Mouse (Mus musculus) hindbrain, postnatal 0 days (tissue): Measurements from ENCODE around the gene D10Jhu81e. TPM values are rescaled to one million over a fixed set of nuclear protein-coding genes. Genes with fewer than 3 reads are reported as not detected.
"Not testable (repeated sequence)": the region's sequence is repeated elsewhere in the genome, so short reads cannot be mapped to it uniquely, and the experiment has no call there.

Source experiments
- ATAC-seq: fragments of 200-750 bp; cut with Nextera tagmentation; 2 replicates; pipeline ENCODE4 v1.8.0; 2017; ENCODE audit warnings: mild to moderate bottlenecking, moderate TSS enrichment, moderate library complexity
- DNase-seq: peaks from one replicate; pipeline ENCODE4 v3.0.0-alpha.2; 2015; ENCODE audit warnings: low spot score
- H3K27ac ChIP-seq: fragments of 300-500 bp; sonication (generic); 2 replicates; pipeline ENCODE4 v1.5.1; 2014; ENCODE audit warnings: mild to moderate bottlenecking
- H3K27me3 ChIP-seq: fragments of 300-500 bp; sonication (generic); 2 replicates; pipeline ENCODE4 v1.6.1; 2014; ENCODE audit warnings: low read length, mixed read lengths; ENCODE audit not compliant: insufficient read depth
- H3K36me3 ChIP-seq: fragments of 300-500 bp; sonication (generic); 2 replicates; pipeline ENCODE4 v1.6.1; 2014; ENCODE audit warnings: low read length, mixed read lengths; ENCODE audit not compliant: insufficient read depth
- H3K4me1 ChIP-seq: fragments of 300-500 bp; sonication (generic); 2 replicates; pipeline ENCODE4 v1.6.1; 2014; ENCODE audit warnings: antibody characterized with exemption, low read length, mixed read lengths; ENCODE audit not compliant: insufficient read depth
- H3K4me2 ChIP-seq: fragments of 300-500 bp; sonication (generic); 2 replicates; pipeline ENCODE4 v1.6.1; 2014; ENCODE audit warnings: low read depth, mild to moderate bottlenecking, low read length, moderate library complexity, mixed read lengths
- H3K4me3 ChIP-seq: fragments of 300-500 bp; sonication (generic); 2 replicates; pipeline ENCODE4 v1.5.1; 2014; ENCODE audit warnings: low read length
- H3K9ac ChIP-seq: fragments of 300-500 bp; sonication (generic); replicated peaks from 2 replicates; pipeline ENCODE4 v1.6.1; 2014; ENCODE audit warnings: mild to moderate bottlenecking, low read length, moderate library complexity, mixed read lengths
- H3K9me3 ChIP-seq: fragments of 300-500 bp; sonication (generic); 2 replicates; pipeline ENCODE4 v1.6.1; 2016; ENCODE audit warnings: low read length, mixed read lengths
- CTCF ChIP-seq: IDR thresholded peaks from 2 replicates; pipeline ENCODE4 v1.5.1; 2016; ENCODE audit warnings: antibody characterized with exemption, control low read depth, low read depth
- WGBS: fragments of 180-500 bp; shearing (Covaris S2); extraction: QIAGEN DNeasy Blood & Tissue Kit; methylation state at CpG from one replicate; pipeline ENCODE4 v1.1.7; 2014; 5-methylcytosine and 5-hydroxymethylcytosine counted together
- polyA plus RNA-seq: library from polyadenylated mRNA; unstranded; fragments of >200 nt; fragmentation: Nextera tagmentation; extraction: Ambion mirVana; gene quantifications from 2 replicates; pipeline ENCODE4 v1.2.1, GENCODE M21; 2015
- total RNA-seq: library from RNA; depleted of rRNA; stranded (reverse); fragments of >200 nt; gene quantifications from 2 replicates; pipeline ENCODE4 v1.2.3, GENCODE M21; 2014

D10Jhu81e gene
- total and polyA plus RNA-seq, 2 experiments from 2014 or later = 32.2 to 110 TPM

GRCm38 (mm10) chr10:78129998-78130397 is 39.6 kb downstream of the D10Jhu81e start:
- H3K9me3 ChIP-seq = no peaks in the 10 kb centered on the region
- ATAC-seq (no peak), DNase-seq (no peak)
- H3K4me1 ChIP-seq = 0 out of 2 replicates have a peak, but pooled peaks cover under 1% of the 10 kb centered on the region
- H3K9ac ChIP-seq = no peak overlapping the region
- no peak for TF ChIP-seq CTCF
- H3K4me2 ChIP-seq = no peak overlapping the region
- H3K4me3 ChIP-seq = no peak overlapping the region
- no peaks in the 10 kb centered on the region for H3K27me3 ChIP-seq
- no peaks in the 10 kb centered on the region for H3K36me3 ChIP-seq
- 86% methylated on average over 4 of the region's 4 CpGs for WGBS
- no peak overlapping the region for H3K27ac ChIP-seq

- DNase-seq (peak; percentile 67), ATAC-seq (no peak)
- H3K4me2 ChIP-seq = no peak overlapping the region
Measured at GRCm38 (mm10) chr10:78129423-78129822, 40.2 kb downstream of the D10Jhu81e start.

GRCm38 (mm10) chr10:78128647-78129046 is 40.9 kb downstream of the D10Jhu81e start:
- ATAC-seq = no peak
- TF ChIP-seq CTCF = no peak
- no peak for DNase-seq
- H3K9me3 ChIP-seq = no peaks in the 10 kb centered on the region
- no peaks in the 10 kb centered on the region for H3K27me3 ChIP-seq
- WGBS = 83% methylated on average over 2 of the region's 2 CpGs
- H3K36me3 ChIP-seq = no peaks in the 10 kb centered on the region
- H3K4me3 ChIP-seq = no peak overlapping the region
- no peak overlapping the region for H3K27ac ChIP-seq
- H3K4me1 ChIP-seq = no peaks in the 10 kb centered on the region
- H3K4me2 ChIP-seq = no peak overlapping the region
- H3K9ac ChIP-seq = no peak overlapping the region

More at GRCm38 (mm10) chr10:78129423-78129822, 40.2 kb downstream of the D10Jhu81e start:
- no peaks in the 10 kb centered on the region for H3K9me3 ChIP-seq
- WGBS = 41% methylated on average over 11 of the region's 11 CpGs
- H3K27ac ChIP-seq = no peak overlapping the region
- no peak overlapping the region for H3K9ac ChIP-seq
- H3K4me1 ChIP-seq = no peaks in the 10 kb centered on the region
- H3K4me3 ChIP-seq = no peak overlapping the region
- no peaks in the 10 kb centered on the region for H3K27me3 ChIP-seq
- no peak for TF ChIP-seq CTCF
- H3K36me3 ChIP-seq = no peaks in the 10 kb centered on the region

GRCm38 (mm10) chr10:78127931-78128330 is 41.7 kb downstream of the D10Jhu81e start:
- no peaks in the 10 kb centered on the region for H3K4me1 ChIP-seq
- no peak overlapping the region for H3K9ac ChIP-seq
- WGBS = 58% methylated on average over 1 of the region's 1 CpGs
- H3K27me3 ChIP-seq = no peaks in the 10 kb centered on the region
- TF ChIP-seq CTCF = no peak
- ATAC-seq (no peak), DNase-seq (no peak)
- H3K9me3 ChIP-seq = no peaks in the 10 kb centered on the region
- H3K4me3 ChIP-seq = no peak overlapping the region
- no peaks in the 10 kb centered on the region for H3K36me3 ChIP-seq
- no peak overlapping the region for H3K4me2 ChIP-seq
- H3K27ac ChIP-seq = no peak overlapping the region

GRCm38 (mm10) chr10:78127046-78127870 is 42.3 kb downstream of the D10Jhu81e start:
- H3K9me3 ChIP-seq = no peaks in the 10 kb centered on the region
- H3K4me2 ChIP-seq = no peak overlapping the region
- no peaks in the 10 kb centered on the region for H3K36me3 ChIP-seq
- DNase-seq (peak; percentile 36), ATAC-seq (no peak)
- no peaks in the 10 kb centered on the region for H3K4me1 ChIP-seq
- H3K27me3 ChIP-seq = no peaks in the 10 kb centered on the region
- no peak overlapping the region for H3K4me3 ChIP-seq
- H3K27ac ChIP-seq = no peak overlapping the region
- 52% methylated on average over 9 of the region's 9 CpGs for WGBS
- TF ChIP-seq CTCF = no peak
- no peak overlapping the region for H3K9ac ChIP-seq

- WGBS = 95% methylated on average over 5 of the region's 5 CpGs
- no peak for TF ChIP-seq CTCF
- DNase-seq (no peak), ATAC-seq (no peak)
- no peak overlapping the region for H3K9ac ChIP-seq
- no peak overlapping the region for H3K4me3 ChIP-seq
- H3K4me2 ChIP-seq = no peak overlapping the region
- H3K36me3 ChIP-seq = no peaks in the 10 kb centered on the region
- H3K27ac ChIP-seq = no peak overlapping the region
- no peaks in the 10 kb centered on the region for H3K9me3 ChIP-seq
- H3K4me1 ChIP-seq = no peaks in the 10 kb centered on the region
- H3K27me3 ChIP-seq = no peaks in the 10 kb centered on the region
Measured at GRCm38 (mm10) chr10:78126311-78126710, 43.3 kb downstream of the D10Jhu81e start.

GRCm38 (mm10) chr10:78125061-78125460 is 44.5 kb downstream of the D10Jhu81e start:
- H3K27me3 ChIP-seq, H3K4me1 ChIP-seq, H3K4me2 ChIP-seq, DNase-seq, H3K27ac ChIP-seq, H3K9me3 ChIP-seq, H3K36me3 ChIP-seq, H3K9ac ChIP-seq, H3K4me3 ChIP-seq, ATAC-seq: not testable (repeated sequence)
- WGBS = 84% methylated on average over 7 of the region's 8 CpGs

- H3K27ac ChIP-seq, H3K4me3 ChIP-seq, ATAC-seq, DNase-seq, H3K4me1 ChIP-seq, H3K4me2 ChIP-seq, H3K9ac ChIP-seq, H3K27me3 ChIP-seq, H3K9me3 ChIP-seq, H3K36me3 ChIP-seq: not testable (repeated sequence)
- 61% methylated on average over 6 of the region's 6 CpGs for WGBS
Measured at GRCm38 (mm10) chr10:78124137-78124536, 45.4 kb downstream of the D10Jhu81e start.
